Mouse (Mus musculus): ENCODE measurements around the gene Mre11a.

Mre11a gene

DNA sequence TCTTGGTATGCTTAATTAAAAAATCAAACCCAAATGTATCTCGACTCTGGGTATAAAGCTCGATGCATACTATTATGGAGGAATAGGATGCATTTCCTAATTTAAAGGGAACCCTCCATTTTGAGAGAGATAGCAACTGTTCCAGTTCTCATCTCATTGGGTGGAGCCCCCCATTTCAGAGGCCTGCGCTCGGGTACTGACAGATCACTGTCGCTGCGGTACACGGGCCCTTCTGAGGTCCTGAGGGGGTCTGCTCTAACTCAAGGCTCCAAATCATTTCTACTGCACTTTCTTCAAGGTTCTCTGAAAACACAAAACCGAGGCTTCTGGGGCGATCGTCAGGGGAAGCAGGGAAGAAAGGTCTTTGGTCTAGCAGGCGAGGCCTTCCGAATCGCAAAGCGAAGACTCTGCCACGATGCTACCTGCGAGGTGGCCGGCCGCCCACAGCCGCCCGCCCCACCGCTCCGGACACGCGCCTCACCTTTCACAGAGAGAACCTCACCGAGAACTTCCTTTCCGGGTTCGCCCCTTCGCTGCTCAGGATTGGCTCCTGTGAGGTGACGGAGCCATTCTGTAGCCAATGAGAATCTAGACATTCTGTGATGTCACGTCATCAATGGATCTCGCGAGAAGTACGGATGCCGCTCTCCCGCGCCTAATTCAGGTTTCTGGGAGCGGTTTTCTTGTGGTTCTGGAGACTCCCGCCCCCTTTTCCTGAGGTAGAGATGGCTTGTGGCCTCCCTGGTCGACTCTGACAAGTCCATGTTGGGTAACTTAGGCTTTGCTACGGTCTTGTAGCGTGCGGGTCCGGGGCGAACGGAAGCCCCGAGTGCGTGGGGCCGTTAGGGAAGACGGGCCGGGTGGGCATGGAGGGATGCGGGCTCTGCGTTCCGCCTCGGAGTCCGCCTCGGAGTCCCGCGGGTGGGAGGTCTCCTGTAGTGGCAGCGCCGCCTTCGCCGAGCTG lies at the start of gene Mre11a, which contains the start of gene Ankrd49:
Gene Mre11a, plus strand, starts transcription at position 616 of the 964 bp plus-strand sequence.
Gene Ankrd49, minus strand, starts transcription at position 818 of the 964 bp plus-strand sequence.
- peak; percentile 85 for DNase-seq (ENCODE audit: low spot score)

DNA sequence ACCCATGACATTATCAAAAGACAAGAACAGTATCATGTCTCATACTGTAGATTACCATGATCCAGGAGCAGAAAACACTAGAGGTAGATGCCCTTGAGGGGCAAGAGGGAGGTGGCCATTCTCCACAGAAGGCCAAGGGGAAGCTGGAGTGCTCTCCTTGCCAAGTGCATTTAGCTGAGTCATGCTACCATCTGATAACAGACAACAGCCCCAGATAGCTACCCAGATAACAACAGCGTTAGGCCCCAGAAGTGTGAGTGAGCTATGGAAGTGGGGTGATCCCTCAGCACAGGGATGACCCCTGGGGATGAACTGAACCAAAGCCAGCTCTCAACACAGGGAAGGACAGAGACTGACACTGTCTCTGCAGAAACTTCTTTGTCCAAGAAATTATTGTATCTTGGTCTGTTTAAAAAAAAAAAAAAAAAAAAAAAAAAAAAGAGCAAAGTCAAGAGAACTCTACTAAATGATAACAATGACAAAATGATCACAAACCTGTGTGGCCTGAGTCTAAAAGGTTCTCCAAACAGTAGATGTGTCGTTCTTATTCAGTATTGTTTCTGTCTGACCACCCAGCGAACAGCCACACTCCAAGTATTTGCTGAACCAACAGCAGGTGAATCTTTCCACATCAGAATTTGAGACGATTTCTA lies 44.8 kb upstream of the Mre11a start:
- no peak for DNase-seq (ENCODE audit: low spot score)

DNA sequence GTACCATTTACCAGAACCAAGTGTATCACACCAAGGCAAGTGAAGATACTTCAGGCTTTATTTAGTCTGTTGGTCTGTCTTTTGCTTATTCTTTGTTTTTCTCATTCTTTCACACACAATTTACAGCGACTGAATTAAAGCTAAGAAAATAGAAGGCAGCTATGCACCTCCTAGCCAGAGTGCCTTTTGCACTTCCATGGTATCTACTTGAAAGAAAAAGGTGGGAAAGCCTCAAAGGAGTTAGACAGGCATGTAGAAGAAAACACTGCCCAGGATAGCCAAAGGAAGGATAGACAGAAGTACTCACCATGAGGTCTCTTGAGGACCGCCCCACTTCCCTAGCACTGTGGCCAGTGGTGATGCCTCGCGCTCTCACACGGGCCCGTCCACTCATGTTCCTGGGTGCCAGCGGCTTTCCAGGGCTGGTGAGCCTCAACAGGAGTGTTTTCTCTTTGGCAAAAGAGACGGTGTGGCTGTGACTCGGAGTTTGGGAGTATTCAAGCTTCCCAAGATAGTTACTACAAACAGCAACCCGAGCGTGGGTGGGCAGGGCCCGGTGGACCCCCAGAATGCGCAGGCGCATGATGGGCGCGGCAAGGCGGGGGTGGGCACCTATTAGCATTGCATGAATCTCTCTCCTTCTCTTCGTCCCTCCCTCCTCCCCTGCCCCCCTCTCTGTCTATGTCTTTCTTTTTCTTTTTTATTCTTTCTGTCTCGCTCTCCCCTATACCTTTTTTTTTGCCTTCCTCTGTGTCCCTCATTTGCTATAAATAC lies 44.1 kb upstream of the Mre11a start, which contains the start of gene Piwil4:
Gene Piwil4, minus strand, starts transcription at position 583 of the 774 bp plus-strand sequence.
- DNase-seq (ENCODE audit: low spot score) = no peak

DNA sequence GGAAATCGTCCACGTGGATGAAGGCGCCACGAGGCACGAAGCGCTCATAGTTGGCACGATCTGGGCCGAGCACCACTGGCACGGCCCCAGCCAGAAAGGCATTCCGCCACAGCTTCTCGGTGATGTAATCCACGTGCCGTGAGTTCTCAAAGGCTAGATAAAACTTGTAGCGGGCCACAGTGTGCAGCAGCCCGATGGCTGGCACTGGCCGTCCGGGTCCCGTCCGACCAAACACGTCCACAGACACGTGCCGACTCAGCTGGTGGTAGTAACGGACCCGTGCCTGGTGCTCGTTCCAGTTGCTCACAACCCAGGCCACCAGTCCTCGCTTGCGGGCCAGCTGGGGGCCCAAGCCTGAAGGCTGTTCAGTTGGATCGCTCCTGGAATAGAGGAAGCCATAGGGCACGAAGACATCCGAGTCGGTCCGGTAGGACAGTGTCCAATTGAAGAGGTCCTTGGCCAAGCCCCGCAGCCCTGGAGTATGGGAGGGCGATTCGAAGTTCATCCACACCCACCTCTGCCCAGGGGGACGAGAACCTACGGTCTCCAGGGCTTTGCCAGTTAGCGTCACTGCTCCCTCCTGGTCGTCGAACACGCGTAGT lies 33.5 kb upstream of the Mre11a start:
- no peak for DNase-seq (ENCODE audit: low spot score)

DNA sequence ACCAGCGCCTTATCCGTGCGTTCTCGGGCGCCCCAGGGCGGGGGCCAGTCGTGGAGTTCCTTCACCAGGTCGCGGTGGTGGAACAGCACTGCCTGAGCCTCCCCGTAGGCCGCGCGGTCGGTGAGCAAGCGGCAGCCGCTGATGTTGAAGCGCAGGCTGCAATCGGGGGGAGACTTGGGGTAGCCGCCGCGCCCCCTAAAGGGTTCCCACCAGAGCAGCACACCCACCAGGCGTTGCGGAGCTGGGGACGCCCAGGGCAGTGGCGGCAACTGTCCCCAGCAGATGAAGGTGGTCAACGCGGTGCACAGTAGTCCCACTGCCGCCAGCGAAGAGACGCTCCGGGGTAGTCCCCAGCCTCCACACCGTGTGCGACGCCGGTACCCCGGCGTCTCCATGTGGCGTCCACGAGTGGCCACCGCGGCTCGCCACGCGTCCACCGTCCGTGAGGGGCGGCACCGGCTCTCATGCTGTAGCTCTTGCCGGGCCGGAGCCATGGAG lies 32.9 kb upstream of the Mre11a start:
- peak; percentile 28 for DNase-seq (ENCODE audit: low spot score)

DNA sequence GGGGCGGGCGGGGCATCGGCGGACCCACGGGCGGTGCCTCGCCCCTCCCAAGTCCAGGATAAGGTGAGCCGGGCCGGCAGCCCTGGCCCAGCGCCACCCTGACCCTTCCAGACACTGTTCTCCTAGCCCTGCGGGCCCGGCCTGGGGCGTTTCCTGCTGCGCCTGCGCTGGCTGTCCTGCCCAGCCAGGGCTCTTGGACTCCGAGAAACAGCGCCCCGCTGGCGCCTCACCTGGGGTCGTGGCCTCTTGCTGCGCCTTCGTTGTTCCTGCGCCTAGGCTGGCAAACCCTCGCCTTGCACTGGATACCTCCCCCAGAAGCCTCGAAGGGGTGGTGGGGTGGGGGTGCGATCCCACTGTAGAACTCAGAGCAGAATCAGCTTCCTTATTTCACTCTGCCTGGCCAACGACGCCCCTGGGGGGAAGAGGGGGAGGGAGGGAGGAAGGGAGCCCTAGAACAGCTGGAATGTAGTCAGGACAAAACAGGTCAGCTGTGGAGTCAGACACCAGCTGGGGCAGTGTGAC lies 32.4 kb upstream of the Mre11a start, which contains the start of gene Fut4:
Gene Fut4, minus strand, starts transcription at position 393 of the 522 bp plus-strand sequence.
- peak; percentile 65 for DNase-seq (ENCODE audit: low spot score)

DNA sequence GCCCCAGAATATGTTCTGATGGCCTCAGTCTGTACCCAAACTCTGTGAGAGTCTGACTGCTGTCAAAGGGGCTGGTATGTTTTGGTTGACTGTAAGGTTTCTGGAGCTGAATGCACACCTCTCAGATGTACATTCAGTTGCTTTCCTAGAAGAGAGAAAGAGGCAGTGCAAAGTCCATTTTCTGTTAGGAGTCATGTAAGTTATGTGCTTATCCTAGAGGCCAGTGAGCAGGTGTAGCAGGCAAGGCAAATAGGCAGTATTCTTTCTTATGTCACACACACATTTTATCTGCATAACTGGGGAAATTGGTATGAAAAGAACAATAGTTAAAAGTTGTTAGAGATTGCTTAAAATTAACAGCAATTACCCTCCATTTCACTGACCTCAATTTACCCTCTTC lies 30.5 kb upstream of the Mre11a start:
- no peak for DNase-seq (ENCODE audit: low spot score)

DNA sequence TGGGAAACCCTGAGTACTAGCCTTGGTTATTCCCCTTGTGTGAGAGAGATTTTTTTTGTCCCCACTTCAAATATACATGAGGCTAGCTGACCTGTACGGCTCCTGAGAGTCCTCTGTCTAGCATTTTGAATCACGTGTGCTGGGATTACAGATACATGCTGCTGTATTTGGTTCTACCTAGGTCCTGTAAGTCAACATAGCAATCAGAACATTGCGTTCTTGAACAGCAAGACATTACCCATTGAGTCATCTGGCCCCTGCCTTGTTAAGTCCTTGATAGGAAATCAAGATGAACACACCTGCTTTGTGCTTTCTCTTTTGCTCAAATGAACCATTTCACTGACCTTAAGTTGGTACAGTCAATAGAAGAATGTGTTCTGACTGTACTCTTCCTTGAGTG lies 30.0 kb upstream of the Mre11a start:
- DNase-seq (ENCODE audit: low spot score) = no peak

DNA sequence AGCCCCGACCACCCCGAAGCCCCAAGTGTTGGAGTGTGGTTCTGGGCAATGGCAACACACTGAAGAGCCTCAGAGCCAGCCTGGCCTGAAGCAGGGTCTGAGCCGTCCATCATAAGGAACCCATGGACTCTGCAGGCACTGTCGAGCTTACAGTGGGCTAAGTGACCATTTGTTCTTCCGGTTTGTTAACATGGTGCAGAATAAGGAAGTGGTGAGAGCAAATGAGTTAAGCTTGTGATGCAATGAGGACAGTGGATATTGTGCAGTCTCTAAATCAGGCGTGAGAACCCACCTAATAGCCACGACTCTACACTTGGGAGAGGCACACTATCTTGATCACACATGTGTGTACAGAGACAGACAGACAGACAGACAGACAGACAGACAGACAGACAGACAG lies 25.9 kb upstream of the Mre11a start:
- no peak for DNase-seq (ENCODE audit: low spot score)

DNA sequence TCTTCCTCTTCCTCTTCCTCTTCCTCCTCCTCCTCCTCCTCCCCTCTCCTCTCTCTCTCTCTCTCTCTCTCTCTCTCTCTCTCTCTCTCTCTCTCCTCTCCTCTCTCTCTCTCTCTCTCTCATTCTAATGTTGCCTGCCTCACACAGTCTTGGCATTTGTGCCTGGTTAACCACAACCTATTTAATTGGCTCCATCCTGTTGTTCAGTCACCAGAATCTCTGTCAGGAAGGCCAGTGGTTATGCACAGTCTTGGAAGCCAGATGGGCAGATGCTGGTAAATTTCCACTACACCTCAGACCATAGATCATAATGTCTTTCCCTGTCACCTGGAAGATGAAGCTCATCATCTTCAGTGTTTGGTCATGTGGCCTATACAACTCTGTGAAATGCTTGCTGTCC lies 25.2 kb upstream of the Mre11a start:
- no peak for DNase-seq (ENCODE audit: low spot score)

DNA sequence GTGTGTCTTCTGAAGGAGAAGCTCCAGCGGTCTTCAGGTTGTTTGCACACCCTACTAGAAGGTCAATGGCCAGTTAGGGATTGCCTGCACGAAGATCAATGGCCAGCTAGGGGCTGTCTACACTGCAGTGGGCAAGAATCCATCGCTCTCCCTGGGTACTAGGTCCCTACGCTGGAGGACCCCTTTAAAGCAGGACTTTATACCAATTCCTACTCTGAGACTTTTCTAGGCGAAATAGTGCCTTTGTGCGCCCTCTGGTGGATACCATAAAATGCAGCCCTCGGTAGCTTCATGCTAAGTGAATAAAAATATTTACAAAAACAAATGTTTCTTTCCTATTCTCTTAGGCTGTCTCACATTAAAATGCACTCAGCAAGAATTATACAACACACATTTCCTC lies 19.7 kb upstream of the Mre11a start:
- DNase-seq (ENCODE audit: low spot score) = peak; percentile 19

DNA sequence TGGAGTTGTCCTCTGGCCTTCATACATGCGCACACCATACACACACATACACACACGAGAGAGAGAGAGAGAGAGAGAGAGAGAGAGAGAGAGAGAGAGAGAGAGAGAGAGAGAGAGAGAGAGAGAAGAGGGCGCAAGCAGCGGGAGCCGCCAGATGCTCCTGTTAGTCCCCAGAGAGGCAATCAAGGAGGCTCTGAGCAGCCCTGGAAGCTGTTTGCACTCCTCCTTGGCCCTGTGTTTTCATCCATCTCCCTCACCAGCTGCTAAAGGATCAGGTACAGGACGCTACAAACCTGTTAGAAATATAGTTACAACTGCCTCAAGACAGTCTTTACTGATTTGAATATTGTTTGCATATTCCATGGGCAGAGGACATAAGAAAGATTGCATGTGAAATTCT lies 14.6 kb upstream of the Mre11a start:
- DNase-seq (ENCODE audit: low spot score) = no peak

DNA sequence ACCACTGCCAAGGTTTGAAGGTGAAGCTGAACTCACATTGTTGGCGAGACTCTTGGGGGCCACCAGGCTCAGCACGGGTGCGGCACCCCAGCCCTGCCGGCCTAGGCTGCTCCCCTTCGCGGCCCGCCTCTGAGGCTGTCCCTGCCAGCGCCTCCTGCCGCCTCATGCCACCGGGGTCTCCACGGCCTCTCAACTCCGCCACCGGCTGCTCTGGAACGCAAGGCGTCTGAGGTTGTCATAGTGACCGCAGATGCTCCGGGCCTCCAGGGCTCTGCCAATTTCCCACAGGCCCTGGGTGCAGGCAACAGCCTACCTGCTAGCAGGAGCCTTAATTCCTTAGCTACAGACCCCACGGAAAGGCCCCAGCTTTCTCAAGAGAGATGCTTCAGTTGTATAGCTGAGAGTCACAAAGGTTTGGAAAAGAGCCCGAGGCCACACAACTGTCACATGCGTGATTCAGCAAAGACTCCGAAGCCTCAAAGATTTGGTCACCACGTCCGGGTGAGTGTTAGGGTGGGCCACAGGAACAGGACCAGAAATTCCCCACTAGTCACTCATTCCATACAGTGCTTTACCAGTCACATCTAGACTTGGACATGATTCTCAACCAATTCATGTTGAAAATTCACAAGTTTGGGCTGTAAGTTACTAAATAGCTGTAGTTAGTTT lies 13.5 kb upstream of the Mre11a start, which contains the start of gene 1700012B09Rik:
Gene 1700012B09Rik, minus strand, starts transcription at position 228 of the 669 bp plus-strand sequence.
- DNase-seq (ENCODE audit: low spot score) = no peak

DNA sequence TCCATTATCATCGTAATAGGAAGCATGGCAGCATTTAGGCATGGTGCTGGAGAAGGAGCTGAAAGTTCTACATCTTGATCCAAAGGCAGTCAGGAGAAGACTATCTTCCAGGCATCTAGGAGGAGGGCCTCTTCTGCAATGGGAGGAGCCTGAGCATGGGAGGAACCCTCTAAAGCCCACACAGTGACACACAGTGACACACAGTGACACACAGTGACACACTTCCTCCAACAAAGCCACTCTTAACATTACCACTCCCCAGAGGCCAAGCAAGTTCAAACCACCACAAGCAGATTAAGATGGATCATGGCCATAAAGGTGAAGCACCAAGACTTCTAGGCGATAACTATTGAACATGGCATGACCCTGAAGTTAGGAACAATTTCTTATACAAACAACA lies 12.4 kb upstream of the Mre11a start:
- no peak for DNase-seq (ENCODE audit: low spot score)

DNA sequence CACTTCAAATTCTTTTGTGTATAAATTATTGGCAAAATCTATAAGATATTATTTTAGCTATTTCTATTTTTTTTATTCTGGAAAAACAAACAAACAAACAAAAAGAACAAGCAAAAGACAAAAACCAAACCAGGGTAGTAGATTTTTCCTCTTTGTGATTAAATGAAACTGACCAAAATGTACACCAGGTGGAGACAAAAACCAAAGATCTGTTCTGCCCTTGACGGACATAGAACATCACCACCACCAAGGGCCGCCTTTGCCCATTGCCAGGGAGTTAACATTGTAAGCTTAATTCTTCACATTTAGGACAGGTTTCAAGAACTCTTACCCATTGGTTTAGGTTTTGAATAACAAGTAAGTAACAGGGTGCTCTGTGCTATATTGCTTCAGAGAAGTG lies 10.6 kb upstream of the Mre11a start:
- no peak for DNase-seq (ENCODE audit: low spot score)

DNA sequence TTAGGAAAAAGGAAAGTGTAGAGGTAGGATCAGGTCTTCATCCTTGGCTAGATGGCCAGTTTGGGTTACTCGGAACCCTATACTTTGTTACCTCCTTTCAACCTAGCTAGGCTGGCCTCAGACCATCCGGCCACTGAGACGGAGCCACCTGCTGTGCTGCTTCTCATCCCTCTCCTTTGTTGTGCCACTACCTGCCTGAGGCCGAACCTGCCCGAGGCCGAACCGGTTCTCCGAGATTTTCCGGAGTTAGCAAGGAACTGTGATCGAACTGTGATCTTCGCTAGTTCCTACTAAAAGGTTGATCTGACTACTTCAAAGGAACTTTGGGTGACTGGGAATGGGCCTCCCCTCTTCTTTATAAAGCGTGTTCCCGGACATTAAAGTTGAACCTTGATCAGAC lies 6.1 kb upstream of the Mre11a start:
- no peak for DNase-seq (ENCODE audit: low spot score)

DNA sequence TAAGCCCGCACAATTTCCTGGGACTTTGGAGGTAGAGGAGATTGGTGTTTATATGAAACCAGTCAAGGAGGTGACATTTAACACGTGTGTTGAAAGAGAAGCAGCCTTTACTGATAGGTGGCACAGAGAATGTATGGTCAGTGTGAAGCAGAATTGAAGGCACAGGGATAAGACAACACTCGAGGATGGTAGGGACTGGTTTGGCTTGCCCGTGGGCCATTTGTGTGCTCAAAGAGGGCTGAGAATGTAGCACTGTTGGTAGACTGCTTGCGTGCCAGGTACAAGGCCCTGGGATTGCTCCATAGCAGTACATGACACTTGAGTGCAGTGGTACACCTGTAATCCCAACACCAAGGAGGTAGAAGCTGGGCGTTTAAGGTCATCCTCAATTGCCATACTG lies 2.9 kb downstream of the Mre11a start:
- DNase-seq (ENCODE audit: low spot score) = no peak

DNA sequence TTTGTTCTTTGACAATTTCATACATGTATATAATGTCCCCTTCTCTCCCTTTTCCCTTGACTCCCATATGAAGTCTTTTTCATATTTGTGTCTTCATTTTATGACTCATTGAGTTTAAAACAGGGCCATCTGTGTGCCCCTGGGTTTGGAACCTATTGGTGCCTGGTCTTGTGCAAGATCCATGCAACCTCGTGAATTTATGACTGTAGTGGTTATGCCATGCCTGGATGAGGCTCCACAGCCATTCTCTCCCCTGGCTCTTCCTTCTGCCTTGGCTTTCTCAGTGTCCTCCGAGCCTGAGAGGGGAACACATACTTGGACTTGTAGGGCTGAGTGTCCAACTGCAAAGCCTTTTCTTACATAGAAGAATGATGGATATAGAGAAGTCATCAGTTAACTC lies 21.3 kb downstream of the Mre11a start:
- DNase-seq (ENCODE audit: low spot score) = no peak

DNA sequence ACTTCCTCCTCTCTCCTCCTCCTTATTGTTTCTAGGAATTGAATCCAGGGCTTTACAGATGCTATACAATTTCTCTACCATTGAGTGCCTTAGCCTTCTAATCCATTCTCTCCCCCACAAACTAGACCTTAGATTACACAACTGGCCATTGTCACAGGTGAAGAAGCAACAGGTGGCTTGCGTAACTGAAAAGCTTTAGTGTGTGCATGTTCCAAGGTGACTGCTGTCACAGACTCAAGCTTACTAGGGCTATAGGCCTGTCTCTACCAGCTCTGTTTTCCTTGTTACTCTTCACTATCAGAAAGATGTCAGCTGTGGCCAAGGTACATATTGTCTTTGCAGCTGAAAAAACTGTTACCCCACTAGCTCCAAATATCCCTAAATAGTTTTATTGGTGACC lies 22.3 kb downstream of the Mre11a start:
- DNase-seq (ENCODE audit: low spot score) = no peak

DNA sequence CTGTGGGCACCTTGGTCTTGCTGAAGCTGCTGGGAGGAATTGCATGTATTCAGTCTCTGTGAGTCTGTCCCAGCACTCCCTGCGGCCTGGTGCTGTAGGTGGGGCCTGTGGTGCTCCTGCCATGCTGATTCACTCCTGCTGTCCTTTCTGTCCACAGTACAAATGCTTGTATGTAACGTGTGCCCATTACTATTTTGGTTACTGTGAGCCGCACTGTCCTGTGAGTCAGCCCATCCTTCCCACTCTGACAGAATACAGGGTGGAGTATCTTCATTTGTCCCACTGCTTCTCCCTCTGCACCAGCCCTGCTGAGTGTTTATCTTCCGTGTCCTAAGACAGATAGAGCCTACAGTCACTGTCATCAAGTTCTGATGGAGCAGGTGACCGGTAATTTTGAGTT lies 25.7 kb downstream of the Mre11a start:
- no peak for DNase-seq (ENCODE audit: low spot score)

DNA sequence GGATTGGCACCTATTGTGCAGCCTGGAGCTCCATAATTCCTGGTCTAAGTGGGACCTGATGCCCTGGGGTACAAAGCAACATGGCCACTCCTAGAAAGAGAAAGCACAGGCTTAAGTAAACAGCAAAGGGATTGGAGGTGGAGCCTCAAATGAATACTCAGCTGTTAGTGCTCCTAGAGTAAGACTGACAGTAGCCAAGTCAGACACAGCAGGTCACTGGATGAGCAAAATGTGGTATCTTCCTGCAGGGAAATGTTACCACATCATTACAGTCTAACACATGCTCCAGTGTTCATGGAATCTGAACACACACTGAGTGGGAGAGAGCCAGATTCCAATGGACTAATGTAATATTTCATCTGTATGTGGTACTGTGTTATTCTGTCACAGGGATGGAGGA lies 36.9 kb downstream of the Mre11a start:
- DNase-seq (ENCODE audit: low spot score) = no peak
